Mouse (Mus musculus): ENCODE results near the gene Hivep3.
A peak's percentile ranks its signal among the peaks of the same experiment; 100 is the strongest.

Hivep3 gene

DNA sequence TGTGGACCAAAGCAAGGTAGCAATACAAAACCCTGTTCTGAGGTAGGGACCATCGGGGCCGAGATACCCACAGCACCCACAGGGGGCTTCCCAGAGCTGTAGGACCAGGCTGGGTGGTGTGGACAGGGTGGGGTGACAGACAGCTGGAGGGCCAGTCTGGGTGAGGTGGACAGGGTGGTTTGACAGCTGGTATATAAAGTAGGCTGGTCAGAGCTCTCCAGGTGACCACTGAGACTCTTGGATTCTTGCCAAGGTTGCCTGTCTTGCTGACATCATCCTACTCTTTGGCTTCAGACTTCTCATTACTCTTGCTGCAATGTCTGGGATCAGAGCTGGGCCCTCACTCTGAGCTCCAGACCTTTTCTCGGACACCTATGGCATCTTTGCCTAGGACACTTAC lies 372.8 kb downstream of the Hivep3 start:
- no peak for DNase-seq (ENCODE audit: low read depth)

DNA sequence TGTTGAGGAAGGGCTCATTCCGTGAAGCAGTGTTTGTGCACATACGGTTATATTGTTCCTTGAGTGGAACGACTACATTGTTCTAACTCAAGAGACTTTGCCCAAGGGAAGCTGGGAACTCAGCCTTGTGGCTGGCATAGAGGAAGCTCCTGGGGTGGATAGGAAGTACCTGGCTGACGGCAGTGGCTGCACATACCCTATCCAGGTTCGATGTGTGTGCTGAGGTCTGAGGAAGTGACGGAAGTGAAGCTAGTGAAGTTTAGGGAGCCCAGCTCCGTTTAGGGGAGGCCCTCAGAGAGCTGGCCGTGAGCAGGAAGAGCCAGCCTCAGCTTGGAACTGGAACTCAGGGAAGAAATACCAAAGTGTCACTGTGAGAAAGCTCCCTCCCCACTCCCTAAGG lies 374.2 kb downstream of the Hivep3 start:
- DNase-seq (ENCODE audit: low read depth), result no peak

GRCm38 (mm10) chr4:120115516-120115915 lies 381.9 kb downstream of the Hivep3 start:
- no peak for DNase-seq (ENCODE audit: low read depth)

DNA sequence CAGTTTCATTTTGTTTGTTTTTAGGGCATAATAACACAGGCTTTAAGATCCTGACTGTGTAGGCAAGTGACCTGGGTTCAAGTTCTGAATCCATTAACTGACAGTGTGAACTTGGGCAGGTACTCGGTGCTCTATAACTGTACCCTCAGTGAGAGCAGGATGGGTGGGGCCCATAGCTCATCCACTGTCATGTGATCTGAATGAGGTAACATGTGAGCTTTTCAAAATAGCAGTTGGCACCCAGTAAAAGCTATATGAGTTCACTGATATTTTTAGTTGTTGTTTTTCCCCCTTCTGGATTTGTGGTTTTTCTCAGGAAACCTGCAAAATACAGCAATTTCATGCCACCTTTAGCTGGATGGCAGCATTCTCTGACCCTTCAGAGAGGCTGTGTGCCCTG lies 382.7 kb downstream of the Hivep3 start:
- peak; percentile 10 for DNase-seq (ENCODE audit: low read depth)

DNA sequence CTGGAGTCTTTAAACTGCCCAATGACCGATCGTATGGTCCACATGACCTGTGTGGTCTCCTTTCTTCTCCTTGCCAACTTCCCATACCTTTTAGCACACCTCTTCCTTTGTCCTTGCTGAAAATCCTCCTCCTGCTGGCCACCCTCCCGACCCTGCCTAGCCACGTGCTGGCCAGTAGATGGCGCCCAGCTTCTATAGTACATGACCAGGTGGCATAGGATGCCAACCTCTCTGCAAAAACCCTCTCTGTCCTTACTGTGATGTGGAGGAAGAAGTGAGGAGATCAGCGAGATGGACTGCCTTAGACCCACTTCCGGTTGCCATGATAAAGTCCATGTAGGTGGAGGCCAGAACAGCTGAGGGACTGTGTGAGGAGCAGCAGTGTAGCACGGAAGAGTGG lies 386.7 kb downstream of the Hivep3 start:
- DNase-seq (ENCODE audit: low read depth), result peak; percentile 52

DNA sequence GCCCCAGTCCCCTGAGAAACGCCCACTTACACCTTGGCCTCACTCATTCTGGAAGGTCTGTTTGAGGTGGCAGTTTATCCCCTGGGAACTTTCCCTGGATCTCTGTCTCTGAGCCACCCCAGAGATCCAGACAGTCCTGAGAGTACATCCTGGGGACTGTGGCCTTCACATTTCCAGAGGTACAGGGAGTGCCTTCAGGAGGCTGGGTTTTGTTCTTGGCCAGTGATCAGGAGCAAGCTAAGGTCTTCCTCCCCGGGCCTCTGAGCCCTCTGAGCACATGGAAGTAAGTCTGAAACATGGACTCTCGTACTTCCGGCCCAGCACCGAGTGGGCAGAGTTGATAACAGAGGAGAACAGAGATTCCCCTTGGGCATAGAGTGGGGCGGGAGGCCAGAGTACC lies 391.1 kb downstream of the Hivep3 start:
- no peak for DNase-seq (ENCODE audit: low read depth)

- no peak for DNase-seq (ENCODE audit: low read depth)
Observed at GRCm38 (mm10) chr4:120126047-120126446, 392.5 kb downstream of the Hivep3 start.

GRCm38 (mm10) chr4:120127333-120127732 lies 393.7 kb downstream of the Hivep3 start:
- no peak for DNase-seq (ENCODE audit: low read depth)

- no peak for DNase-seq (ENCODE audit: low read depth)
Observed at GRCm38 (mm10) chr4:120128033-120128432, 394.4 kb downstream of the Hivep3 start.

GRCm38 (mm10) chr4:120129233-120129885 lies 395.8 kb downstream of the Hivep3 start:
- peak; percentile 60 for DNase-seq (ENCODE audit: low read depth)

GRCm38 (mm10) chr4:120130926-120131325 lies 397.3 kb downstream of the Hivep3 start:
- DNase-seq (ENCODE audit: low read depth), result no peak

GRCm38 (mm10) chr4:120131441-120132220 lies 398.0 kb downstream of the Hivep3 start:
- no peak for DNase-seq (ENCODE audit: low read depth)

DNA sequence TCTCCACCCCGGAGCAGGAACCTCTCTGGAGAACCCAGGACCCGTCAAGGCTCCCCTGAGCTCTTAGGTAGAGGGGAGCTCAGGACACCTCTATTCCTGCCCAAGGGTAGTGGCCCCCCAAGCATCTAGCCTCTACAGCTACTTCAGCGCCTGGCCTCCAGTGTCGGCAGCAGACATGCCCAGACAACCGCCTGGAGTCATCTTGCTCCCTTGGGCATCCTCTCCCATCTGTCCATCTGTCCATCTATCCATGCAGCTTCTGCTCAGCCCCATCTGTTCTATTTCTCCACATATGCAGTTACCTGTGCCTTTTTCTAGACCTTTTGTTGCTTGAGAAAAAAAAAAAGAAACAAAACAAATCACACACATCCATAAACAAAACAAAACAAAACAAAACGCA lies 400.6 kb downstream of the Hivep3 start:
- DNase-seq (ENCODE audit: low read depth), result no peak

- no peak for DNase-seq (ENCODE audit: low read depth)
Observed at GRCm38 (mm10) chr4:120141810-120142209, 408.2 kb downstream of the Hivep3 start.

DNA sequence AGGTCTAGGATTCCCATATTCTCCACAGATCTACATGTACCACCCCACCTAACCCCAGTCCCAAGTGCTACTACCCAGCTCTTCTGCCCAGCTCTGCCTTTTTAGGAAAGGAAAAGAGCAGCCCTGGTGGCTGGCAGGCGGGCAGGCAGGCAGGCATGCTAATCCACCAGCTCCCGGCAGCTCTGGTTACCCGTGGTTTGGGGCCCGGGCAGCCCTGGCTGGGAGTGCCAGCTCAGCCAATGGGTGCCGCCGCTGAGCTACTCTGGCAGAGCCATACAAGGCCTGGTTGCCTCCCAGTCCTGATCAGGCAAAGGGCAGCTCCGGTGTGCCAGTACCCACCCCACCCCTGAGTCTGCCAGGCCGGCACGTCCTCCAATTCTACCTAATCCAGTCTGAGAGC lies 409.3 kb downstream of the Hivep3 start:
- DNase-seq (ENCODE audit: low read depth), result no peak

DNA sequence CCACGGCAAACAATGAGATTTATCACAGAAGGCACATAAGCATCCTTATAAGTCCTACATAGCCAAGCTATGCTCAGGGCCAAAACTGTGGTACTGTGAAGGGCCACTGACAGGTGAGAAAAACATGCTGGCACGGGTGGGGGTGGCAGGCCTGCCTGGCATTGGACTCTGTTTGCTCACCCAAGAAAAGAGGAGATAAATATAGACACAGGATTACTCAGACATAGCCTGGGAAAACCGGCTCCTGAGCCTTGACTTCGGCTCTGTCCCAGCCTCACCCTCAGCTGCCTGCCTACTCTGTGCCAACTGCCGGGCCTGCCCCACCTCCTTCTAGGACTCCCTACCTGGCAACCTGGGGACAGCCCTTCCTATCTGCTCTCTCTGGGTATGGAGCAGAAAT lies 410.8 kb downstream of the Hivep3 start:
- DNase-seq (ENCODE audit: low read depth), result no peak

- DNase-seq (ENCODE audit: low read depth), result no peak
Observed at GRCm38 (mm10) chr4:120145931-120146330, 412.3 kb downstream of the Hivep3 start.

DNA sequence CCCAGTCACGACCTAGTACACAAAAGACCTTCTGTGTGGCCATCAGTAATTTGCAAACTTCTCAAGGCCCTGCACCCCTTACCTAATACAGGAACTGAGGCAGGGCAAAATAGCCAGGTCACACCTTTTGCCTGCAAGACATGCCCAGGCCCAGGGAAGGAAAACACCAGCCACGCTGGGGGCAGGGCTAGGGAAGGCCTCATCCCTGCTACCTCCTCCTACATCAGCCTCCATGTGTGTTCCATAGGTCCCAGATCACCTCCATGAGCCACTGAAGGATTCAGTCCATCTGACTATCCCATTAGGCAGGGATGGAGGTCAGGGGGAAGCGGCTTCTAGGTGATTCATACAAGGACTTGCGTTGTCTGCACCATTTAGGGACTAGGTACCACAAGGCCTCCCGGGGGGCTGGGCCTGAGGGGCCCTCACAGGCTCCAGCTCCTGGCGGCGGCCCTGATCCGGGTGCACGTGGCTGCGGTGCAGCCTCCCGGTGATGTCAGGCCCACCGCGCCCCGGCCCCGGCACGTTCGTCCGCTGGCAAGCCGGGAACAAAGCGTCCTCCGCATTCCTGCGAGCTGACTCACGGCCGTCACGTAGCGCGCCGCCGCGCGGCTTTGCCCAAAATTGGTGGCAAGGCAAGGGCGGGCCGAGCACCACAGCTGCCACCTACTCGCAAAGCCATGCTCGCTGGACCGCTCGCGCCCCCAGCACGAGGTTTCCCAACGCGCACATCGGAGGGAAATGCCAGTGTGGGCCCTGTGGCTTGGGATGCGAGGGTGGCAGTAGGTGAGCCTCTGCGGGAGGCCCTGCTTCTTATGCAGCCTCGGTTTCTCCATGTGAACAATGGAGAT lies 414.9 kb downstream of the Hivep3 start:
- peak; percentile 12 for DNase-seq (ENCODE audit: low read depth)

DNA sequence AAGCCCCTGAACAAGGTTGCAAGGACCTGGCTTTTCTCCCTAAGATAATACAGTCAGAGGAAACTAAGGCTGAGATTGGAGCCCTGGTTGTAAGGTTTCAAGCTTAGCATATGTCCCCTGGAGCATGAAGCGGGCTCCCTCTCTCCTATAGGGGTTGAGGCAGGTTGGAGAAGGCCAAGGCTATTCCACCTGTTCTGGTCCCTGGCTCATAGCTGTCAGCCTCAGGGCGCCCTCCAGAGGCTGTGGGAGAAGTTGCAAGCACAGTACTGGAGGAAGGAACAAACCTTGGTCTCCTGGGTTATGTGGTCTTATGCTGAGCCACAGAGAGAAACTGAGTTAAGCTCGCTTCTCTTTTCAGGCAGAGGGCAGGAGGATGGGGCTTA lies 415.5 kb downstream of the Hivep3 start:
- DNase-seq (ENCODE audit: low read depth), result peak; percentile 40

DNA sequence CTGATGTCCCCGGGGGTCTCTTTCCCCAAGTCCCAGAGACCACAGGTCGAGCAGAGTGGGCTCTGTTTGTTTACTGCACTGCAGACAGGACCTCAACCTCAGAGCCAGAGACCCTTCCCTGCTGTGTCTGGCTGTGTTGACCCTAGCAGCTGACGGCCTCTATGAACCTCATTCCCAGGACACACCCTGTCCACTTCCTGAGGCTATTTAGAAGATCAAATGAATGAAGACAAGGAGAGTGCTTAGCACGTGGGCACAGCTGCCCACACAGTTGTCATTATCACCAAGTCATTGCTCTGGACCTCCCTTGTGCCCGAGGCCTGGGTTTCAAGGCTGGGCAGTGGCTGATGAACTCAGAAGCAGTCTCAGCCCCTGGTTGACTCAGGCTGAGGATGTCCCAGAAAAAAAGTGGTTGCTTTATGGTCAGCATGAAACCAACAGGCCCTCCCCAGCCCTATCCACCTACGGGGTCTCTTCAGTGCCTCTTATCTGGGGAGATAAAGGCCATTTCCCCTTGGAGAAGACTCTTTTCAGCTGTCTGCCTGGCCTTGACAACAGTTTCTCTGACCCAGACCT lies 416.8 kb downstream of the Hivep3 start:
- no peak for DNase-seq (ENCODE audit: low read depth)

DNA sequence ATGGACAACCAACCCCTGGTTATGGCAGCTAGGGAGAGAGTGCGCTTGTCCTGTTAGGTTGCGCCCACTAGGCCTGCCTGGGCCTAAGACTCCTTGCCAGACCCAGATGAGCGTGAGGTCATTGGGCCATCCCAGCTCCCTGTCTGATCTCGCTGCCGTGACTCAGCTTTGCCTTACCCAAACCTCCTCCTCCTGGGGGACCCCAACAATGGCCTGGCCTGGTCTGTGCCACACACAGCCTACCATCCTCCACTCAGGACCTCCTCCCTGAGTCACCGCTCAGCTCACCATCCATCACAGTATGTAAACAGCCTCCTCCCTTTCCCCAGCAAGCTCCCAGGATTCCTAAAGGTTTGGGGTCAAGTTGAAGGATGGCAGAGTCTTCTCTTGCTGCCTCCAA lies 418.3 kb downstream of the Hivep3 start:
- DNase-seq (ENCODE audit: low read depth), result no peak

DNA sequence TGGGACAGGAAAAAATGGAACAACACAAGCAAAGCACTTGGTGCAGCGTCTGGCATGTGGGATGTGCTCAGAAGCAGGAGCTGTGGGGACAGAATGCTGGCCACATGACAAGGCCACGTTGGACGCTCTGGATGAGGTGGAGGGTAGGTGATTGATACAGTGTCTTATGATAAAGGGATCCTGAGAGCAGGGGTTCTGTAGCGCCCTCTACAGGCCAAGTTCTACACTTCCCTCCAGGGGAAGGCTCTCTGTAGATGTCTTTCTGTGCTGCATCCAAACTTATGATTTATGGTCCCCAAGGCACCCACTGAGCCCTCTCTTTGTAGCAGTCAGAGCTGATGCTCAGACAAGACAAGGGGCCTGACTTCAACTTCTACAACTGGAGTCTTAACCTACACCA lies 419.1 kb downstream of the Hivep3 start:
- DNase-seq (ENCODE audit: low read depth), result peak; percentile 28

Data from induced T-regulatory cell, adult 2 months (primary cell).